Mouse (Mus musculus) thymus, adult 2 months (tissue): ENCODE results near the gene Olah. TPM values are rescaled to one million over a fixed set of nuclear protein-coding genes. Genes with fewer than 3 reads are reported as not detected.

Experiments
- DNase-seq: peaks from one replicate; pipeline ENCODE4 v3.0.0; 2021
- H3K27ac ChIP-seq: fragments of 200-500 bp; 2 replicates; pipeline ENCODE4 v1.5.1; 2012; ENCODE audit warnings: low read length, control low read depth; ENCODE audit not compliant: control insufficient read depth, insufficient read depth
- H3K27me3 ChIP-seq: fragments of 200-500 bp; 2 replicates; pipeline ENCODE4 v1.6.1; 2012; ENCODE audit warnings: mild to moderate bottlenecking, low read length, moderate library complexity, mixed read lengths; ENCODE audit not compliant: control insufficient read depth, insufficient read depth
- H3K36me3 ChIP-seq: fragments of 200-500 bp; 2 replicates; pipeline ENCODE4 v1.6.1; 2012; ENCODE audit warnings: mild to moderate bottlenecking, low read length, moderate library complexity; ENCODE audit not compliant: control insufficient read depth, insufficient read depth
- H3K4me1 ChIP-seq: fragments of 200-500 bp; replicated peaks from 2 replicates; pipeline ENCODE4 v1.6.1; 2012; ENCODE audit warnings: low read length; ENCODE audit not compliant: control insufficient read depth, insufficient read depth
- H3K4me3 ChIP-seq: fragments of 200-500 bp; 2 replicates; pipeline ENCODE4 v1.5.1; 2012; ENCODE audit warnings: mild to moderate bottlenecking, low read length, control low read depth, moderate library complexity; ENCODE audit not compliant: control insufficient read depth, insufficient read depth
- CTCF ChIP-seq: fragments of 200-500 bp; IDR thresholded peaks from 2 replicates; pipeline ENCODE4 v1.5.1; 2012; ENCODE audit warnings: mild to moderate bottlenecking, control low read depth, low read length, moderate library complexity, borderline replicate concordance; ENCODE audit not compliant: control insufficient read depth, poor library complexity, insufficient read depth; ENCODE audit errors: extremely low read depth
- POLR2A ChIP-seq: fragments of 200-500 bp; IDR thresholded peaks from 2 replicates; pipeline ENCODE4 v1.6.1; 2012; ENCODE audit warnings: mild to moderate bottlenecking, low read length, control low read depth, moderate library complexity; ENCODE audit not compliant: control insufficient read depth, poor library complexity, insufficient read depth; ENCODE audit errors: extremely low read depth
- WGBS: fragments of 180-500 bp; shearing (Covaris S2); methylation state at CpG from one replicate; pipeline ENCODE4 v1.1.7; 2018; 5-methylcytosine and 5-hydroxymethylcytosine counted together
- polyA plus RNA-seq: library from polyadenylated mRNA; depleted of rRNA; stranded (reverse); fragments of >200 nt; gene quantifications from 2 replicates; pipeline ENCODE4 v1.2.3, GENCODE M21; 2012

The Olah gene
- polyA plus RNA-seq, 1 experiment = not detected

DNA sequence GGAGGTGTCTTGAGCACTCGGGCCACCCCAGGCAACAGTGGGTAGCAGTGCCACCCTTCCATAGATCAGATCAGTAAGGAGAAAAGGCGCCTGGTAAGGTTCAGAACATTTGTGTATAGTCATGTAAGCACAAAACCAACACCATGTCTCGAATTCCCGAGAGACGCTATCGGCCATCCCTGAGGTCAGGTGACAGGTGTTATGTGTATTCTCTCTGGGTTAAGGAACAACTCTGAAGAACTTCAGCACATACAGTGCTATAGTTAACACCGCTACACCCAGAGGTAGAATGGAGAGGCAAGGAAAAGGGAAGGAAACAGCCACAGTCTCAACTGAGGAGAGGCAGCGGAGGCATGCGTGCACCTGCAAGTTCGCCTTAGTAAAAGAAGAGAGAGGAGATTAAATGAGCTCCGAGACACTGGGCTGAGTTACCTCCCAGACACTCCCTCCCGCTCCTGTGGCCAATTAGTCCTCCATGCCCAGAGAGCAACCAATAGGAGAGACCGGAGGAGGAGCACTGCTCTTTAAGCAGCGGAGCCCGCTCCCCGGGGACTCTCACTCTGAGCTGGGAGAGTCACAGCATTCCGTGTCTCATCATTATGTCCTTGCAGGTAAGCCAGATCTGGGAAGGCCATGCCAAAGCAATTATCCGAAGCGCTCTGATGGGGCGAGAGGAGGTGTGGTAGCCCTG is 61.3 kb downstream of the Olah start, which contains the start of gene Acbd7:
Acbd7 (plus strand) TSS at position 558 of the 691 bp plus-strand sequence.
- DNase-seq = peak; percentile 58
- TF ChIP-seq CTCF = 0 out of 2 replicates have a peak, but pooled peaks have one; percentile 23
- no peak for TF ChIP-seq POLR2A
- no peaks in the 10 kb centered on the region for H3K36me3 ChIP-seq
- 4% methylated on average over 20 of the region's 20 CpGs for WGBS
- no peaks in the 10 kb centered on the region for H3K27me3 ChIP-seq
- H3K4me3 ChIP-seq = 0 out of 2 replicates have a peak within 1 kb of the TSS, but pooled peaks have one; percentile 2
- no peak within 1 kb of the TSS for H3K27ac ChIP-seq
- peaks cover 7% of the 10 kb centered on the region for H3K4me1 ChIP-seq

DNA sequence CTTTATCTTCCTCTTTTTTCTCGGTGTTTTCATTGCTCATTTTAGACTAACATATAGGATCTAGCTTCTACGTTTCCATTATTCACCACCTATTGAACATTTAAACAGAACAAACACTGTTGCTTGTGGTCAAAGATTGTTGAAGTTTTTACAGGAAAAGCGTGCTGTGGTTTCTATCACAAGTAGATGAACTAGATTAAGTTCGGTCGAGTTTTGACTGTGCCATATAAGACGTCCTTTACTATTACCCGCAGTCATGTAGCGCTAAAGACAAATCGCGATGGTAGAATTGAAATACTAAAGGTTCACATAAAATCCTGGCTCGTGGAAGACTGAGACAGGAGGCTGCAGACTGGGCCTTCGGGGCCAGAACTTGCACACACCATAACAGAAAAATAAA is 63.2 kb downstream of the Olah start:
- H3K4me1 ChIP-seq = peaks cover 7% of the 10 kb centered on the region
- no peak overlapping the region for H3K4me3 ChIP-seq
- H3K36me3 ChIP-seq = no peaks in the 10 kb centered on the region; the same call in 1 of the 2 replicates
- WGBS = 51% methylated on average over 12 of the region's 12 CpGs
- DNase-seq = no peak
- TF ChIP-seq POLR2A (no peak), CTCF (no peak)
- no peaks in the 10 kb centered on the region for H3K27me3 ChIP-seq
- H3K27ac ChIP-seq = no peak overlapping the region

DNA sequence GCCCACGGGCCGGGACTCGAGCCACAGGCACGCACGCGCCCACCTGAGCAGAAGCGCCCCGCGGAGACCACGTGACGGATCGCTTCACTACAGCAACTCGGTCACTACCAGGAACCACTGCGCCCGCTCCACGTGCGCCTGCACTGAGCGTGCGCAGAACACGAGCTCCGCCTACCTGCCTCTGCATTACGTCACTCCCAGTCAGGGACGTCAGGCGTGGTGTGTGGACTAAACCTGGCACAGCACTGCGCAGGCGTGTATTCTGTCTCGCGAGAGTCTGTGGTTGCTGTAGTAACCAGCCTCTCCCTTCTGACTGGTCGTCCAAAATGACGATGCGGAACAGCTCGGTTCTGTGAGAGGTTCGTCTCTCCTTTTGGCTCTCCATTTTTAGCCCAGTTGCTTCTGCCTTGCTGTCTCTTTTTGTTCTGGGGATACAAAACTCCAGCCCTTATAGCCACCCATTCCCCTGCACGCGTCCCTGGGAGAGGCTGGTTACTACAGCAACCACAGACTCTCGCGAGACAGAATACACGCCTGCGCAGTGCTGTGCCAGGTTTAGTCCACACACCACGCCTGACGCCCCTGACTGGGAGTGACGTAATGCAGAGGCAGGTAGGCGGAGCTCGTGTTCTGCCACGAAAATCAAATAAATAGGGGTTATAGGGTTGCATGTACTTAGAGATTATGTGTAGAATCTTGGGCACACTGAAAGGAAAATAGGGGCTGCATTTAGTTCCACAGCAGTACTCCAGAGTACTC is 64.3 kb downstream of the Olah start, which contains the start of gene Rpp38:
Rpp38 (minus strand) TSS at position 160 of the 759 bp plus-strand sequence.
- TF ChIP-seq POLR2A = peak; percentile 64
- 0 out of 2 replicates have a peak, but pooled peaks have one; percentile 45 for TF ChIP-seq CTCF
- under 1% methylated on average over 45 of the region's 45 CpGs for WGBS
- Histone ChIP-seq H3K4me1 (peaks cover 7% of the 10 kb centered on the region), H3K4me3 (peak within 1 kb of the TSS; percentile 76), H3K36me3 (no peaks in the 10 kb centered on the region; the same call in 1 of the 2 replicates), H3K27ac (no peak within 1 kb of the TSS), H3K27me3 (no peaks in the 10 kb centered on the region)
- DNase-seq = peak; percentile 97

DNA sequence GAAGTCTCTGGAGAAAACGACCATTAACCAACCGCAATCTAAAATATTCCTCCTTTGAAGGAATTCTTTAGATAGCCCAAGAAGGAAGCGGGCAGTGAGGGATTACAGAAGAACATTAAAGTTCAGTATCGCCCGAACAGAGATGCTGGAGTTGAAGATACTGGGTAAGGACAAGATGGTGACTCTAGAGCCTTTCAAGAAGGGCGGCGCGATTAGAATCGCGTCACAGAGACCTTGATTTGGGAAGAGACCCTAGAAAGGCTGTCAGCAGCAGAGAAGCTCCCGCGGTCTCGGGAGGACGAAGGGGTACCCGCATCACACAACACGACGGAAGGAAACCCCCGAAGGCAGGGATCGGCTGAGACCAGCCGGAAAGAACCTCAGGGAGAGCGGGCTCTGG is 65.0 kb downstream of the Olah start:
- peak overlapping the region; percentile 76 for H3K4me3 ChIP-seq
- no peak overlapping the region for H3K27ac ChIP-seq
- no peak for TF ChIP-seq POLR2A
- TF ChIP-seq CTCF = no peak
- 0% methylated on average over 21 of the region's 21 CpGs for WGBS
- H3K4me1 ChIP-seq = peaks cover 7% of the 10 kb centered on the region
- no peaks in the 10 kb centered on the region; the same call in 1 of the 2 replicates for H3K36me3 ChIP-seq
- no peaks in the 10 kb centered on the region for H3K27me3 ChIP-seq
- no peak for DNase-seq

DNA sequence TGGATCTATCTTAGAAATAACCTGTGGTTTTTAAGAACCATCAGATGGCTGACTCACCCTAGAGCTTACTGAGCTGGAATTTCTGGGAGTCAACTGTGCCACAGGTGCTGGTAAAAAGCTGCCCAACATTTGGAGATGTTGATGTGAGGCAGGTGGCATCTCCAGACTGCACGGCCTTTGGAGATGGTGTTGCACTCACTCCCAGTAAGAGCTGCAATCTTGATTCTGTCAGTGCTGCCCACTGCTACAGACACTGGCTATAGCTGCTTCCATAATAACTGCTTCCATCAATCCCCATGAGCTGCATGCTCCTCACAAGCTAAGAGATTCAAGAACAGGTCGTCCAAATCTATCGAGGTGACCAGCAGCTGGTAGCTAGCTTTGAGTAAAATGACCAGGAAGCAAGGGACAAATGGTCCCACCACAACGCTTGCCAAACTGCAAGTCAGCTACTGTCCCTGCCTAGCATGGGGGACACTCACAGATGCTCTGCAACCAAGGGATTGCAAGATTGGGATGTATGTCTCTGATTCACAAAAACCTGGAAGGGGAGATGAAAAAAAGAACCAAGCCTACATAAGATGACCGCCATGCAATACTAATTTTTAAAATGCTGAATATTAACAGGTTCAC is 65.8 kb downstream of the Olah start:
- H3K4me3 ChIP-seq = no peak overlapping the region
- no peak overlapping the region for H3K27ac ChIP-seq
- no peak for DNase-seq
- H3K36me3 ChIP-seq = no peaks in the 10 kb centered on the region; the same call in 1 of the 2 replicates
- TF ChIP-seq POLR2A (no peak), CTCF (no peak)
- peaks cover 6% of the 10 kb centered on the region for H3K4me1 ChIP-seq
- no peaks in the 10 kb centered on the region for H3K27me3 ChIP-seq
- 84% methylated on average over 5 of the region's 5 CpGs for WGBS

DNA sequence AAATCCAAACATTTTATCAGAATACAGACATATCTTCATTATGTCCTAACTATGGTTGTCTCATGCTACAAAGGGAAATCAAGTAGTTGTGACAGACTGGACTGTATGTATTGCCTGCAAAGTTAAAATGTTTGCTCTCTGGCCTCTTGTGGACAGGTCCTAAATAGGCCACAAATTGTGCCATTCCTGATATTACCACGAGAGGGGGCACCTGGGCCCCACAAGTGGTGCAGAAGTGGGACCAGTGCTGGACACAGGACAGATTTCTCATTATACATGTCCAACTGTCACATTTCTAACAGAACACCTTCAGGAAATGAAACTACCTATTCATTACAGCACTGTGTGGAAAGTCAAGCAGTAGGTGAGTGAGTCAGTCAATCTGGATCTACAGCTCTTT is 69.7 kb downstream of the Olah start:
- TF ChIP-seq CTCF (no peak), POLR2A (no peak)
- WGBS = 37% methylated on average over 1 of the region's 1 CpGs
- peaks cover 8% of the 10 kb centered on the region; the same call in 1 of the 2 replicates for H3K36me3 ChIP-seq
- no peak for DNase-seq
- H3K27ac ChIP-seq = no peak overlapping the region
- H3K4me3 ChIP-seq = no peak overlapping the region
- no peaks in the 10 kb centered on the region for H3K4me1 ChIP-seq
- H3K27me3 ChIP-seq = no peaks in the 10 kb centered on the region
